Mouse (Mus musculus): ENCODE data around the gene Gm15128. TPM values are rescaled to one million over a fixed set of nuclear protein-coding genes. Genes with fewer than 3 reads are reported as not detected.
"Not testable (repeated sequence)": the region's sequence is repeated elsewhere in the genome, so short reads cannot be mapped to it uniquely, and the experiment has no call there.

The Gm15128 gene
- polyA plus RNA-seq (2014; fragmentation: Nextera tagmentation; extraction: Ambion mirVana): not detected in 2 replicates

DNA sequence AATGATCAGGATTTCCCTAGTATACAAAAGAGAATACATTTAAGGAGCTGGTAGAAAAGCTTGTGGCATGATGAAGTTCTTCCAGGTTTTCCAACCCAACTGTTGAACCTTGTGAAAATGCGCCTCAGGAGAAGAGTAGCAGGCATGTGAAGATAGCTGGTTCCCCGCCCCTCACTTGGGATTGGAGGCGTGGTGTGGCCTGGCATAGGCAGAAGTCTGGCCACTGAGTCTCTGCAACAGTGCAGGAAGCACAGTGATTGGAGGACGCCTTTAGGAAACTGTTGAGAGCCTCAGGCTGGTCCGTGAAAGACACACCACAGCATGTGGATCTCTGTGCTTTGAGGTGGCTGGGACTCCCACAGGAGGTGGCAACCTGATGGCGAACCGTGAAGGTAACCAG, at the start of gene Gm15128:
Gene Gm15128, plus strand, starts transcription at position 301 of the 400 bp plus-strand sequence.
- H3K4me2 ChIP-seq (ENCODE audit: low read depth, low read length, severe bottlenecking); DNase-seq (ENCODE audit: low spot score); ATAC-seq (replicated peaks; ENCODE audit: low FRiP score); H3K4me1 ChIP-seq (replicated peaks; ENCODE audit: control insufficient read depth, insufficient read depth, low read length); H3K9ac ChIP-seq (ENCODE audit: low read length); H3K9me3 ChIP-seq (ENCODE audit: control insufficient read depth, low read length); H3K36me3 ChIP-seq (ENCODE audit: control insufficient read depth, insufficient read depth, low read length); H3K27me3 ChIP-seq (ENCODE audit: control insufficient read depth, insufficient read depth, low read length); H3K27ac ChIP-seq (ENCODE audit: low read depth, low read length); H3K4me3 ChIP-seq (ENCODE audit: low read depth, low read length): not testable (repeated sequence)
- 82% methylated on average over 7 of the region's 7 CpGs for WGBS

Other genes with a start within 250 kb of the Gm15128 start
- gene Lrch2, start 211.9 kb upstream of the Gm15128 start, polyA plus RNA-seq (2014; fragmentation: Nextera tagmentation; extraction: Ambion mirVana): 10.7 TPM in 2 replicates
- gene Gm15080, start 227.0 kb downstream of the Gm15128 start, polyA plus RNA-seq (2014; fragmentation: Nextera tagmentation; extraction: Ambion mirVana): not detected in 2 replicates

Measured in forebrain, embryonic 11.5 days (tissue).